Mouse (Mus musculus): ENCODE data around the gene Adcy4.

GRCm38 (mm10) chr14:55724411-55724871 is 59.5 kb downstream of the Adcy4 start:
- TF ChIP-seq EP300 (IDR thresholded peaks at IDR 0.05; ENCODE audit: insufficient read depth, low read depth, low read length) = peak; percentile 39; the same call in 1 of the 2 replicates
- TF ChIP-seq CTCF (IDR thresholded peaks at IDR 0.05) = no peak
